Mouse (Mus musculus): Measurements from ENCODE around the gene Mob3b.

DNA sequence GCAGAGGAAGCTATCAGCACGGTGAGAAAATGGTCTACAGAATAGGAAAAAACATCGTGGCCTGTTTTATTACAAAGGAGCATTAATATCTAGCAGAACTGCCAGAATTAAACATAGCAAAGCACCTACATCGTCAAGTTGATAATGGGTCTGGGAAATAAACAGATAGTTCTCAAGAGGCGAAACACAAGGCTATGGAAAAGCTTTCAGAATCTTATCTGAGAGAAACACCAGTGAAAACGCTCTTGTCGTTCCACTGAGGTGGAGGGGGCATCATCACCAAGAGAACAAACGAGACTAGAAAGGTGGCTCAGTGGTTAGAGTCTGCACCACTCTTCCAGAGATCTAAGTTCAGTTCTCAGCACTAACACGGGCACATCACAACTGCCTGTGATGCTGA lies 20.3 kb downstream of the Mob3b start:
- TF ChIP-seq CTCF (IDR thresholded peaks at IDR 0.05; ENCODE audit: low read depth) (no peak), EP300 (IDR thresholded peaks at IDR 0.05; ENCODE audit: low read depth) (no peak)
